Mouse (Mus musculus) B cell, adult (primary cell): Measurements from ENCODE around the gene Klf7. TPM values are rescaled to one million over a fixed set of nuclear protein-coding genes. Genes with fewer than 3 reads are reported as not detected.

ENCODE experiments used
- total RNA-seq: library from RNA; stranded (reverse); gene quantifications from 4 replicates; pipeline ENCODE4 v1.2.4, GENCODE M21; 2023; ENCODE audit not compliant: inconsistent age

Gene Klf7
- 29.3 to 43.1 TPM (median 33.3 TPM) in 4 replicates for total RNA-seq

DNA sequence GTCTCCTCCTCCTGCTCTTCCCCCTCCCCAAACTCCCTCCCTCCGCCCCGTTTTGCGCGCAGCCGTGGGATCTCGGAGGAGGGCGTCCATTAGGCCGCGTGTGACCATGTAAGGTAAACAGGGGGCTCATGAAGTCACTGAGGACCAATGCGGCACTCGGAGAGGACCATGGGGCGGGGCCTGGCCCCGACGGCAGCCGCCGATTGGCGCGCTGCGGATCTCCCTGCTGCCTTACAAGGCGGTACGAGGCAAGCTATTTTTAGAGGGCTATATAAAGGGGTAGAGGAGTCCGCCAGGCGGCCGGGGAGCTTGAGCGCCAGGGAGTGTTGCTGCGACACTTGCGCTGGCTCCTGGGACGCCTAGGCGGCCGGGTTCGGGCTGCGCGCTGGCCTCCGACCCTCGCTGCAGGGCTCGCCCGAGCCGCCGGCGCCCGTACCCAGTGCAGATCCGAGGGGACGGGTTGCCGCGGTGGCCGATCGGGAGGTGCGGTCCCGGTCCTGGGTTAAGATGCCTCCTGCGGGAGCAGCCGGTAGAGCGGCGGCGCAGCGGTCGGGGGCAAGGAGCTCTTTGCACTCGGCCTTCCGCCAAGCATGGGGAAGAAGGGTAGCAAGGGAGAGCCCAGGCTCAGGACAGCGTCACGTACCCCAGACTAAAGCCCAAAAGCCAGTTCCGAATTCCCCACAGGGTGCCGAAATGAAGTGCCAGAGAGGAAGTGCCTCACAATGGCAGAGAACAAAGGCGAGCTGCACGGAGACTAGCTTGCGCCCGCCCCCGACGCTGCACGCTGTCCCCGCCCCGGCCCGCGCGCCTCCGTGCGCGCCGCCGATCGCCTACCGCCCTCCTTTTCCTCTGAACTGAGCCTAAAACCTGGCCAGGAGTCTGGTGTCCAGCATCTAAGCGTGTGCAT lies at the start of gene Klf7:
Gene Klf7, minus strand, starts transcription at position 724 of the 907 bp plus-strand sequence.

